Mouse (Mus musculus): ENCODE results near the gene Lrrc57. TPM values are rescaled to one million over a fixed set of nuclear protein-coding genes. Genes with fewer than 3 reads are reported as not detected.
"Not testable (repeated sequence)": the region's sequence is repeated elsewhere in the genome, so short reads cannot be mapped to it uniquely, and the experiment has no call there.

Gene Lrrc57
- polyA plus RNA-seq, 1 experiment = 3.5 TPM

GRCm38 (mm10) chr2:120575978-120576377, 33.3 kb downstream of the Lrrc57 start:
- Histone ChIP-seq H3K4me3 (ENCODE audit: extremely low read depth, insufficient read depth, insufficient read length) (no peak overlapping the region), H3K27me3 (ENCODE audit: control insufficient read depth, insufficient read depth, low read length) (no peaks in the 10 kb centered on the region), H3K27ac (ENCODE audit: insufficient read depth, low read length) (no peak overlapping the region), H3K4me1 (ENCODE audit: control insufficient read depth, insufficient read depth, insufficient read length) (peaks cover 7% of the 10 kb centered on the region), H3K36me3 (ENCODE audit: control insufficient read depth, insufficient read depth, low read length) (no peaks in the 10 kb centered on the region)
- WGBS = 60% methylated on average over 2 of the region's 2 CpGs
- no peak for TF ChIP-seq POLR2A (IDR thresholded peaks at IDR 0.05; ENCODE audit: low read depth, low read length)
- TF ChIP-seq CTCF (IDR thresholded peaks at IDR 0.05; ENCODE audit: extremely low read depth, insufficient read depth, insufficient read length, insufficient replicate concordance) = no peak
- no peak for DNase-seq (ENCODE audit: low read depth in 1 of 2, low spot score in 2 of 2)

- Histone ChIP-seq H3K4me1 (ENCODE audit: control insufficient read depth, insufficient read depth, insufficient read length) (peaks cover 7% of the 10 kb centered on the region), H3K4me3 (ENCODE audit: extremely low read depth, insufficient read depth, insufficient read length) (no peak overlapping the region), H3K27me3 (ENCODE audit: control insufficient read depth, insufficient read depth, low read length) (no peaks in the 10 kb centered on the region), H3K27ac (ENCODE audit: insufficient read depth, low read length) (no peak overlapping the region), H3K36me3 (ENCODE audit: control insufficient read depth, insufficient read depth, low read length) (no peaks in the 10 kb centered on the region)
- TF ChIP-seq CTCF (IDR thresholded peaks at IDR 0.05; ENCODE audit: extremely low read depth, insufficient read depth, insufficient read length, insufficient replicate concordance) = no peak
- TF ChIP-seq POLR2A (IDR thresholded peaks at IDR 0.05; ENCODE audit: low read depth, low read length) = no peak
- WGBS = 59% methylated on average over 3 of the region's 3 CpGs
- DNase-seq (ENCODE audit: low read depth in 1 of 2, low spot score in 2 of 2) = no peak
Observed at GRCm38 (mm10) chr2:120575121-120575520, 34.2 kb downstream of the Lrrc57 start.

- H3K4me3 ChIP-seq (ENCODE audit: extremely low read depth, insufficient read depth, insufficient read length); H3K36me3 ChIP-seq (ENCODE audit: control insufficient read depth, insufficient read depth, low read length); H3K4me1 ChIP-seq (ENCODE audit: control insufficient read depth, insufficient read depth, insufficient read length); DNase-seq (ENCODE audit: low read depth in 1 of 2, low spot score in 2 of 2); H3K27me3 ChIP-seq (ENCODE audit: control insufficient read depth, insufficient read depth, low read length); H3K27ac ChIP-seq (ENCODE audit: insufficient read depth, low read length): not testable (repeated sequence)
- WGBS = 80% methylated on average over 3 of the region's 3 CpGs
Observed at GRCm38 (mm10) chr2:120572161-120572560, 37.2 kb downstream of the Lrrc57 start.

- DNase-seq (ENCODE audit: low read depth in 1 of 2, low spot score in 2 of 2) = no peak
- TF ChIP-seq POLR2A (IDR thresholded peaks at IDR 0.05; ENCODE audit: low read depth, low read length) (no peak), CTCF (IDR thresholded peaks at IDR 0.05; ENCODE audit: extremely low read depth, insufficient read depth, insufficient read length, insufficient replicate concordance) (no peak)
- Histone ChIP-seq H3K4me1 (ENCODE audit: control insufficient read depth, insufficient read depth, insufficient read length) (peaks cover 3% of the 10 kb centered on the region; the same call in 1 of the 2 replicates), H3K4me3 (ENCODE audit: extremely low read depth, insufficient read depth, insufficient read length) (no peak overlapping the region), H3K27me3 (ENCODE audit: control insufficient read depth, insufficient read depth, low read length) (no peaks in the 10 kb centered on the region), H3K36me3 (ENCODE audit: control insufficient read depth, insufficient read depth, low read length) (no peaks in the 10 kb centered on the region), H3K27ac (ENCODE audit: insufficient read depth, low read length) (no peak overlapping the region)
- 97% methylated on average over 3 of the region's 3 CpGs for WGBS
Observed at GRCm38 (mm10) chr2:120571081-120571480, 38.2 kb downstream of the Lrrc57 start.

- Histone ChIP-seq H3K4me3 (ENCODE audit: extremely low read depth, insufficient read depth, insufficient read length) (peak overlapping the region; percentile 77), H3K4me1 (ENCODE audit: control insufficient read depth, insufficient read depth, insufficient read length) (peaks cover 3% of the 10 kb centered on the region; the same call in 1 of the 2 replicates), H3K27ac (ENCODE audit: insufficient read depth, low read length) (peak overlapping the region; percentile 68), H3K36me3 (ENCODE audit: control insufficient read depth, insufficient read depth, low read length) (no peaks in the 10 kb centered on the region), H3K27me3 (ENCODE audit: control insufficient read depth, insufficient read depth, low read length) (no peaks in the 10 kb centered on the region)
- TF ChIP-seq POLR2A (IDR thresholded peaks at IDR 0.05; ENCODE audit: low read depth, low read length) (no peak), CTCF (IDR thresholded peaks at IDR 0.05; ENCODE audit: extremely low read depth, insufficient read depth, insufficient read length, insufficient replicate concordance) (no peak)
- under 1% methylated on average over 22 of the region's 22 CpGs for WGBS
- no peak for DNase-seq (ENCODE audit: low read depth in 1 of 2, low spot score in 2 of 2)
Observed at GRCm38 (mm10) chr2:120567798-120568320, 41.5 kb downstream of the Lrrc57 start.

GRCm38 (mm10) chr2:120566886-120567797, 42.2 kb downstream of the Lrrc57 start, which contains the start of gene Snap23:
Snap23 (plus strand) TSS chr2:120567671.
- Histone ChIP-seq H3K4me3 (ENCODE audit: extremely low read depth, insufficient read depth, insufficient read length) (peak within 1 kb of the TSS; percentile 77), H3K27ac (ENCODE audit: insufficient read depth, low read length) (peak within 1 kb of the TSS; percentile 68), H3K27me3 (ENCODE audit: control insufficient read depth, insufficient read depth, low read length) (no peaks in the 10 kb centered on the region), H3K4me1 (ENCODE audit: control insufficient read depth, insufficient read depth, insufficient read length) (peaks cover 3% of the 10 kb centered on the region; the same call in 1 of the 2 replicates), H3K36me3 (ENCODE audit: control insufficient read depth, insufficient read depth, low read length) (no peaks in the 10 kb centered on the region)
- TF ChIP-seq POLR2A (IDR thresholded peaks at IDR 0.05; ENCODE audit: low read depth, low read length) (0 out of 2 replicates have a peak, but pooled peaks have one; percentile 34), CTCF (IDR thresholded peaks at IDR 0.05; ENCODE audit: extremely low read depth, insufficient read depth, insufficient read length, insufficient replicate concordance) (no peak)
- DNase-seq (ENCODE audit: low read depth in 1 of 2, low spot score in 2 of 2) = peak; percentile 75 to 86
- WGBS = 2% methylated on average over 42 of the region's 42 CpGs

GRCm38 (mm10) chr2:120565363-120565762, 44.0 kb downstream of the Lrrc57 start:
- H3K4me1 ChIP-seq (ENCODE audit: control insufficient read depth, insufficient read depth, insufficient read length) = peaks cover 3% of the 10 kb centered on the region; the same call in 1 of the 2 replicates
- 46% methylated on average over 2 of the region's 2 CpGs for WGBS
- no peak overlapping the region for H3K27ac ChIP-seq (ENCODE audit: insufficient read depth, low read length)
- no peaks in the 10 kb centered on the region for H3K36me3 ChIP-seq (ENCODE audit: control insufficient read depth, insufficient read depth, low read length)
- no peak overlapping the region for H3K4me3 ChIP-seq (ENCODE audit: extremely low read depth, insufficient read depth, insufficient read length)
- H3K27me3 ChIP-seq (ENCODE audit: control insufficient read depth, insufficient read depth, low read length) = no peaks in the 10 kb centered on the region
- DNase-seq (ENCODE audit: low read depth in 1 of 2, low spot score in 2 of 2) = no peak
- no peak for TF ChIP-seq CTCF (IDR thresholded peaks at IDR 0.05; ENCODE audit: extremely low read depth, insufficient read depth, insufficient read length, insufficient replicate concordance)
- no peak for TF ChIP-seq POLR2A (IDR thresholded peaks at IDR 0.05; ENCODE audit: low read depth, low read length)

- WGBS = 78% methylated on average over 4 of the region's 4 CpGs
- not testable (repeated sequence) for H3K4me3 ChIP-seq (ENCODE audit: extremely low read depth, insufficient read depth, insufficient read length); H3K27ac ChIP-seq (ENCODE audit: insufficient read depth, low read length); H3K4me1 ChIP-seq (ENCODE audit: control insufficient read depth, insufficient read depth, insufficient read length); DNase-seq (ENCODE audit: low read depth in 1 of 2, low spot score in 2 of 2); H3K36me3 ChIP-seq (ENCODE audit: control insufficient read depth, insufficient read depth, low read length); H3K27me3 ChIP-seq (ENCODE audit: control insufficient read depth, insufficient read depth, low read length)
Observed at GRCm38 (mm10) chr2:120564548-120565188, 44.7 kb downstream of the Lrrc57 start.

Measured in spleen, adult 2 months (tissue).